Mouse (Mus musculus) spleen, adult 2 months (tissue): ENCODE results near the gene Slc41a3. TPM values are rescaled to one million over a fixed set of nuclear protein-coding genes. Genes with fewer than 3 reads are reported as not detected.

Experiments
- DNase-seq, 2 experiments: peaks; one replicate each; pipeline versions ENCODE4 v3.0.0 to v3.0.0-alpha.2; 2012 to 2021; ENCODE audit warnings: low spot score in 2 of 2, low read depth in 1 of 2
- H3K27ac ChIP-seq: fragments of 200-500 bp; 2 replicates; pipeline ENCODE4 v1.5.1; 2012; ENCODE audit warnings: low read length, inconsistent platforms; ENCODE audit not compliant: insufficient read depth
- H3K27me3 ChIP-seq: fragments of 200-500 bp; 2 replicates; pipeline ENCODE4 v1.6.1; 2012; ENCODE audit warnings: mild to moderate bottlenecking, moderate library complexity, low read length, inconsistent platforms; ENCODE audit not compliant: control insufficient read depth, insufficient read depth
- H3K36me3 ChIP-seq: fragments of 200-500 bp; 2 replicates; pipeline ENCODE4 v1.6.1; 2012; ENCODE audit warnings: mild to moderate bottlenecking, low read length, inconsistent platforms; ENCODE audit not compliant: control insufficient read depth, insufficient read depth
- H3K4me1 ChIP-seq: fragments of 200-500 bp; 2 replicates; pipeline ENCODE4 v1.6.1; 2011; ENCODE audit warnings: inconsistent platforms; ENCODE audit not compliant: control insufficient read depth, insufficient read depth, insufficient read length
- H3K4me3 ChIP-seq: fragments of 200-500 bp; 2 replicates; pipeline ENCODE4 v1.5.1; 2011; ENCODE audit warnings: mild to moderate bottlenecking, inconsistent platforms; ENCODE audit not compliant: insufficient read depth, insufficient read length; ENCODE audit errors: extremely low read depth
- CTCF ChIP-seq: fragments of 200-500 bp; IDR thresholded peaks from 2 replicates; pipeline ENCODE4 v1.5.1; 2011; ENCODE audit warnings: mild to moderate bottlenecking, inconsistent platforms; ENCODE audit not compliant: insufficient read depth, insufficient read length, insufficient replicate concordance; ENCODE audit errors: extremely low read depth
- POLR2A ChIP-seq: fragments of 200-500 bp; IDR thresholded peaks from 2 replicates; pipeline ENCODE4 v1.6.1; 2011; ENCODE audit warnings: low read depth, low read length, inconsistent platforms
- WGBS: fragments of 180-500 bp; shearing (Covaris S2); methylation state at CpG from one replicate; pipeline ENCODE4 v1.1.7; 2018; 5-methylcytosine and 5-hydroxymethylcytosine counted together
- polyA plus RNA-seq: library from polyadenylated mRNA; depleted of rRNA; stranded (reverse); fragments of >200 nt; gene quantifications from 2 replicates; pipeline ENCODE4 v1.2.3, GENCODE M21; 2012

The Slc41a3 gene
- polyA plus RNA-seq, 1 experiment: 7.2 TPM

DNA sequence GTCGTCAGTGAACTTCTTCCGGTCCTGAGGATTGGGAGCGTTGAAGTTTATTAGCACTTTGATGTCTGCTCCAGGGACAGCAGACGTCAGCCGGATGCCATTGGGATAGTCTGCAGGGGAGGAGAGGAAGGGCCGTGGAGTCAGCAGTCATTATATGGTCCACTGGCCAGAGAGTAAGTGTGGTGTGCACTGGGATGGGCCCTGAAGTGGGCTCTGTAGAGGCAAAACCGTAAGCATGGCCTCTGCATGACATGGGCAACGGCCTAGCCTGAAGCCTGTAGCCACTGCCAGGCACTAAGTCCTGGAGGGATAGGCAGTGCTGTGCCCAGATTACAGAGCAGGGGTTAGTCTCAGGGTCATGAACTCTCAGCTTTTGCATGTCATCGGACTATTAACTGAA, 64.2 kb downstream of the Slc41a3 start:
- peaks cover 72% of the 10 kb centered on the region for H3K36me3 ChIP-seq
- 95% methylated on average over 9 of the region's 9 CpGs for WGBS
- H3K27ac ChIP-seq: no peak overlapping the region

DNA sequence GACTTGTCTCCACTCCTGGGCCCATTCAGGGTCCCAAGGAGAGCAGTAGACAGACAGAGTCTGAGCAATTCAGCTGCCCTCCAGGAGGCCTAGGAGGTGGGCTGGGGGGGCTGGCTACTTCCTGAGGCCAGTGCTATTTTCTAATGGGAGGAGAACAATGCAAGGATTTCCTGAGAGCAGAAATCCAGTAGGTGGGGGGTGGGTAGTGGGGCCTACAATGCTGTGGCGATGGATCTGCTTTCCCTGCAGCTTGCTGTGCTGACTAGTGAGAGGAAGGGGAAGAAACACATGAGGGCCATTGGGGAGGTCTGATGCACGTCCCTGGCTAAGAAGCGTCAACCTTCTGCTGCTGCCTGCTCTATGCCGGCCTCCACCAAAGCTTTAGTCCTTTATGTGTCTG, 74.2 kb downstream of the Slc41a3 start:
- peaks cover 12% of the 10 kb centered on the region; the same call in 1 of the 2 replicates for H3K4me1 ChIP-seq
- no peaks in the 10 kb centered on the region for H3K27me3 ChIP-seq
- H3K27ac ChIP-seq: peak overlapping the region; percentile 20; the same call in 1 of the 2 replicates
- TF ChIP-seq CTCF (no peak), POLR2A (no peak)
- WGBS: 79% methylated on average over 4 of the region's 4 CpGs
- H3K4me3 ChIP-seq: no peak overlapping the region
- H3K36me3 ChIP-seq: peaks cover 58% of the 10 kb centered on the region
- no peak for DNase-seq

More for the DNA sequence above, 64.2 kb downstream of the Slc41a3 start:
- Histone ChIP-seq H3K4me3 (no peak overlapping the region), H3K27me3 (no peaks in the 10 kb centered on the region), H3K4me1 (no peaks in the 10 kb centered on the region)
- TF ChIP-seq CTCF (no peak), POLR2A (no peak)
- DNase-seq: no peak

DNA sequence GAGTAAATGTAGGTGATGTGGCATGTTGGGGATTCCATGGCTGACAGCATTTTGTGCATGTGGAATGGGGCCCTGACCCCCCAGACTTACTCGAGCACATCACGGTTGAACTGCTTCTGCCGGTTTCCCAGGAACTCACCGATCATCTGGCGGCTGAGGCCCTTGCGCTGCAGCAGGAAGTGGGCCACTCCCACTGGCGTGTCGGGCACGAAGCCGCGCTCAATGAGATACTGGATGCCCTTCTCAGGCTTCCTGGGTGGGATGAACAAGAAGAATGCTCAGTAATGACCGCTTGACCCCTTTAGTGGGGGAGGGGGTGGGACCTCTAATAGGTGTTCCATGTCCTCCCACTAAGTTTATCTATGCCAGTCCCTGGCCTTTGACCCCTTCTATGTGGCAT, 75.9 kb downstream of the Slc41a3 start:
- Histone ChIP-seq H3K4me3 (no peak overlapping the region), H3K36me3 (peaks cover 58% of the 10 kb centered on the region), H3K27ac (no peak overlapping the region), H3K4me1 (peaks cover 12% of the 10 kb centered on the region; the same call in 1 of the 2 replicates), H3K27me3 (no peaks in the 10 kb centered on the region)
- DNase-seq: no peak
- no peak for TF ChIP-seq CTCF
- 88% methylated on average over 12 of the region's 12 CpGs for WGBS

DNA sequence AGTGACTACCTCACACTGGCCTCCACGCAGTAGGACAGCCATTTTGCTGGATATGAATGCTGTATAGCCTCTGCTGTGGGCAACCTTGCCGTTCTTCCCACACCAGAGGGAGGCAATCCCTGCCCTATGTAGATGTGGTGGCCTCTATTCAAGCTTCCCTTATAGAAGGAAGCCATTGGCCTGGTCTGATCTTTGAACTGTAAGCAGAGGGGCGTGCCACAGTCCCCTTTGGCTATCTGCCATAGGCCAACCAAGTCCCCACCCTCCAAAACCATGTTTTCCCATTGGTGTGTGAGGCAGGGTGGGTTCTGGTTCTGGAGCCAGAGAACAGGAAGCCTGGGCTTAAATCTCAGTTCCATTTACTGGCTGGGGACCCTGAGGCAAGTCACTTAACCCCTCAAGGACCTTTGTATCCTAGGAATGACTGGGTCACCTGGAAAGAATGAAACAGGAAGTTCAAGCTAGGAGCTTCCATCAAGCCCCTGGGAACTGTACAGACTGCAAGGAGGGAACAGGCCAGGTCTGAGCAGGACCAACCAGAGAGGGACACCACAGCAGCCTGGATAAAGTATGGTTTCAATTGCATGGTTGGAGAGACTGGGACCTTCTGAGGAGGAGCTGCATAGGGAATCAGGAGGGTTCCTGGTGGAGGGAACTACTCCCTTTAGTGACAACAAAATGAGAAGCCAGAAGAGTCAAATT, 79.5 kb downstream of the Slc41a3 start:
- WGBS: 89% methylated on average over 3 of the region's 3 CpGs
- no peak overlapping the region for H3K27ac ChIP-seq
- TF ChIP-seq CTCF (no peak), POLR2A (no peak)
- DNase-seq: no peak
- H3K4me3 ChIP-seq: no peak overlapping the region
- peaks cover 13% of the 10 kb centered on the region; the same call in 1 of the 2 replicates for H3K4me1 ChIP-seq
- H3K27me3 ChIP-seq: no peaks in the 10 kb centered on the region
- peaks cover 39% of the 10 kb centered on the region for H3K36me3 ChIP-seq

DNA sequence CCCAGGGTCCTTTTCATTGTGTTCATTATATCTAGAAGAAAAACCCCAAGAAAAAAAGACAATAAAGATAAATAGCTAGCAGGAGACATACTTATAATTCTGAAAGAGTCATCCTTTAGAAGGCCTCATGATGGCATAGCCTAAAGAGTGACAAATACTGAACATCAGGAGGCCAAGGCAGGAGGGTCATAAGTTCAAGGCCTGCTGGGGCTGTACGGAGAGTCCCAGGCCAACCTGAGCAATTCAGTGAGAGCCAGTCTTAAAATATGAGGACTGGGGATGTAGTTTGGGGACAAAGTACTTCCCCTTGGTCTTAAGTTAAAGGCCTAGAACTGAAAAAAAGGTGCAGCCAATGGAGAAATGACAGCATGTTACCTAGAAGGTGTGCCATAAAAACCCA, 82.3 kb downstream of the Slc41a3 start:
- H3K27ac ChIP-seq: no peak overlapping the region
- peaks cover 18% of the 10 kb centered on the region for H3K4me1 ChIP-seq
- TF ChIP-seq POLR2A: no peak
- TF ChIP-seq CTCF: no peak
- WGBS: 89% methylated on average over 1 of the region's 1 CpGs
- no peak overlapping the region for H3K4me3 ChIP-seq
- no peaks in the 10 kb centered on the region for H3K27me3 ChIP-seq
- no peak for DNase-seq
- H3K36me3 ChIP-seq: peaks cover 47% of the 10 kb centered on the region

DNA sequence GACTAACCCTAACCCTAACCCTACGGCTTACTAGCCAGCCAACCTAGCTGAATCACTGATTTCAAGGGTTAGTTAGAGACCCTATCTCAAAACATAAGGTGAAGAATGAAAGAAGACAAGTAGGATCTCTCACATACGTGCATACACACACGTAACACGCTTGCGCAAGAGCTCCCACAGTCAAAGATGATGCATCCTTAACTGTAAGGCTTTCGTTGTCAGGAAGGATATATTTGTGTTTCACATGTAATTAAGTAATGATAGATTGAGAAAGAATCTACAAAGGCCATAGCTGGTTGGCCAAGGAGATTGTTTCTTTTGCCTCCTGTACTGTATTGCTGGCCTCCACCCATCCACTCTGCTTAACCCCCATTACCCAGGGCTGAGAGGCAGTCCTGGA, 83.5 kb downstream of the Slc41a3 start:
- Histone ChIP-seq H3K4me3 (no peak overlapping the region), H3K27ac (no peak overlapping the region), H3K4me1 (peaks cover 12% of the 10 kb centered on the region), H3K36me3 (peaks cover 46% of the 10 kb centered on the region), H3K27me3 (no peaks in the 10 kb centered on the region)
- TF ChIP-seq CTCF (no peak), POLR2A (no peak)
- no peak for DNase-seq
- 94% methylated on average over 6 of the region's 6 CpGs for WGBS

DNA sequence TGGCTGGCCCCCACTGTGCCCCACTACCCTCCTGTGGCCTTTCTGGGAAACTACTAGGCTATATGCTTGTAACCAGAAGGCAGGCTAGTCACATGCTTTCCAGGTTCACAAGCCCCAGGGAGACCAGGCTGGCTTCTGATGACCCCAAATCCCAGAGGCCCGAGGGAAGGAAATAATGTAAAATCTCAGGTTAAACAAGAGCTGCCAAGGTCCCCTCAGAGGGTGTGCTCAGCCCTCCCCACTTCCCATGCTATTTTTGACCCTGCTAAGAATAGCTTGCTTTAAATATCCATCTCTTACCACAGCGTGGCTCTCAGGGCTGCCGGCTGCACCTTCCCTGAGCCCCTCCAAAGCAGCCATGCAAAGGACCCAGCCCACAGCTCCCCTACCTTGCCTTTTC, 84.2 kb downstream of the Slc41a3 start:
- no peak for DNase-seq

More for the DNA sequence above, 84.2 kb downstream of the Slc41a3 start:
- 11% methylated on average over 3 of the region's 3 CpGs for WGBS
- TF ChIP-seq CTCF: no peak
- no peak for TF ChIP-seq POLR2A
- Histone ChIP-seq H3K27ac (no peak overlapping the region; the same call in 1 of the 2 replicates), H3K4me3 (no peak overlapping the region), H3K36me3 (peaks cover 48% of the 10 kb centered on the region), H3K4me1 (peaks cover 11% of the 10 kb centered on the region), H3K27me3 (no peaks in the 10 kb centered on the region)
